Mouse (Mus musculus) testis, adult 2 months (tissue): ENCODE data around the gene Kremen1.

Source experiments
- CTCF ChIP-seq: fragments of 200-500 bp; IDR thresholded peaks from 2 replicates; pipeline ENCODE4 v1.5.1; 2012; ENCODE audit warnings: low read depth, mild to moderate bottlenecking, inconsistent platforms, low read length, moderate library complexity; ENCODE audit not compliant: control insufficient read depth, insufficient read depth, insufficient replicate concordance
- POLR2A ChIP-seq: fragments of 200-500 bp; IDR thresholded peaks from 2 replicates; pipeline ENCODE4 v1.6.1; 2012; ENCODE audit warnings: low read depth, mild to moderate bottlenecking, inconsistent platforms, low read length, moderate library complexity; ENCODE audit not compliant: control insufficient read depth

- TF ChIP-seq CTCF, result no peak
- no peak for TF ChIP-seq POLR2A
Measured at GRCm38 (mm10) chr11:5158056-5158455, 103.3 kb downstream of the Kremen1 start.
